Mouse (Mus musculus): ENCODE data around the gene Tbata. TPM values are rescaled to one million over a fixed set of nuclear protein-coding genes. Genes with fewer than 3 reads are reported as not detected.

Gene Tbata
- polyA plus RNA-seq, 1 experiment: not detected

DNA sequence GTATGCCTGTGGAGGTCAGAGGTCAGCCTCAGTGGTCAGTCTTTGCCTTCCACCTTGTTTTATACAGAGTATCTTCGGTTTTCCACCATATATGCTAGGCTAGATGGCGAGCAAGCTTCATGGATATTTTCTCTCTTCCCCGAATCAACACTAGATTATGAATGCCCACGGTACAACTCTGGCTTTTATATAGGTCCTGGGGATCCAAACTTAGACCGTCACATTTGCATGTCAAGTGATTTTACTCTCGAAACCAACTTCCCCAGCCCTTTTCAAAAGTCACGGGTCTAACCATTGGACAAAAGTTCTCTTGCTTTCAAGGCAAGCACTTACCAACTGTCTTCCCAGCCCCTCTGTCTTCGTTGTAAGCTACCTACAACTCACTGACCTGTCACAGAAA is 6.9 kb downstream of the Tbata start:
- H3K36me3 ChIP-seq (replicated peaks; ENCODE audit: low read length): no peaks in the 10 kb centered on the region
- no peaks in the 10 kb centered on the region for H3K9me3 ChIP-seq
- no peak overlapping the region for H3K4me3 ChIP-seq (replicated peaks)
- TF ChIP-seq FLI1 (IDR thresholded peaks at IDR 0.05; ENCODE audit: low read length) (no peak), GATA1 (IDR thresholded peaks at IDR 0.05; ENCODE audit: borderline replicate concordance, low read length) (no peak)
- H3K4me1 ChIP-seq: peaks cover 4% of the 10 kb centered on the region
- peaks cover 79% of the 10 kb centered on the region for H3K27me3 ChIP-seq (replicated peaks)

DNA sequence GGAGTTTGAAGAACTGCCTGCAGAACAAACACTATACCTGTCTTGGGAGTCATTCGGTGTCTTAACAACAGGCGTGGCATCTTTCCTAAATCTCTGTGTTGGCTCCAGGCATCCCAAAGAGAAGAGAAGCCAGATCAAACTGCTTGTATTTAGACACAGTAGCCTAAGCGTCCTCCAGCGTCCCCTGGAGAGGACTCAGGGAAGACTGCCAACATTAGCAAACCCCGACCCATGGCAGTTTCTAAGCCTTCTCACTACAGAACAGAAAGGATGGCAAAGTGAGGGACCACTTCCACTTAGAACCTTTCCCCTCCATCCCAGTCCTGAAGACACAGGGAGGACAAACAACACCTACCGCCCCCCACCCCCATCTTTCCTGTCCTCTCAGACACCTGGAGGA is 8.2 kb downstream of the Tbata start:
- H3K27me3 ChIP-seq (replicated peaks): peaks cover 79% of the 10 kb centered on the region
- H3K4me1 ChIP-seq: peaks cover 4% of the 10 kb centered on the region
- TF ChIP-seq GATA1 (IDR thresholded peaks at IDR 0.05; ENCODE audit: borderline replicate concordance, low read length): no peak
- TF ChIP-seq FLI1 (IDR thresholded peaks at IDR 0.05; ENCODE audit: low read length): no peak
- no peaks in the 10 kb centered on the region for H3K36me3 ChIP-seq (replicated peaks; ENCODE audit: low read length)
- H3K4me3 ChIP-seq (replicated peaks): no peak overlapping the region
- H3K9me3 ChIP-seq: no peaks in the 10 kb centered on the region

DNA sequence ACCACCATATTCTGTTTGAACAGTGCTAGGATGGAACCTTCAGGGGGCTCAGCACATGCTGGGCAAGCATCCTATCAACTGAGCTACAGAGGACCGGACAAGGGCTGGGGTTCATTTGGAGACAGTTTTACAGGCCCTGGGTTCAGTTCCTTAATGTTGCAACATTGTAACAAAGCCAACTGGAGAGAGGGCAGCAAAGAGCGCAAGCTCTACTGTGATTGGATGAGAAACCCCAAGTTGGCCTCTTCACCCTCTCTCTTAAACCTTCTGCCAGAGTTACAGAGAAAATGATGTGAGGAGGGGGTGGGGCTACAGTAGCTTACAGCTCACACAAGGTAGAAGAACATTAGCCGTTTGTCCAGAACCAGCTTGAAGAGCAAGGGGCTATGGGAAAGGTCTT is 15.2 kb downstream of the Tbata start:
- TF ChIP-seq FLI1 (IDR thresholded peaks at IDR 0.05; ENCODE audit: low read length) (no peak), GATA1 (IDR thresholded peaks at IDR 0.05; ENCODE audit: borderline replicate concordance, low read length) (no peak)
- Histone ChIP-seq H3K4me3 (replicated peaks) (no peak overlapping the region), H3K4me1 (peaks cover 21% of the 10 kb centered on the region), H3K9me3 (peaks cover 9% of the 10 kb centered on the region), H3K36me3 (replicated peaks; ENCODE audit: low read length) (no peaks in the 10 kb centered on the region), H3K27me3 (replicated peaks) (peaks cover 69% of the 10 kb centered on the region)

DNA sequence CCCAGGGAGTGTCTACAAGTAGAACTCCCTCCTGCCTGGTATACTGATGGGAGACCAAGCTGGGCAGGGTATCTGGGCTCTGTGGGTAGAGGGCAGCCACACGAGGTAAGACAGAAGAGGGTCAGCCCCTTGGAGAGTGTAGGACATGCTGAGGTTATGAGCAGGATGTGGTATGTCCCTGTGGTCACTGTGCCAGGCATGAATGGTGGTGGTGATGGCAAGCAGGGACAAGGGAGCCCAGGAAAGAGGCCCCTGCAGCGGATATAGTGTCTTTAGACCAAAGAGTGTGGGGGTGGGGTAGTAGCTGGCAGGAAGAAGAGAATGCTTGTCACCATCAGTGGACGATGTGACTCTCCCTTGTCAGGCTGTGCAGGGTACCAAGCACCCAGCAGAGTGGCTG is 16.3 kb downstream of the Tbata start:
- Histone ChIP-seq H3K9me3 (peaks cover 9% of the 10 kb centered on the region), H3K27me3 (replicated peaks) (peaks cover 64% of the 10 kb centered on the region), H3K36me3 (replicated peaks; ENCODE audit: low read length) (no peaks in the 10 kb centered on the region), H3K4me3 (replicated peaks) (peak overlapping the region; percentile 80), H3K4me1 (peaks cover 21% of the 10 kb centered on the region)
- TF ChIP-seq GATA1 (IDR thresholded peaks at IDR 0.05; ENCODE audit: borderline replicate concordance, low read length) (no peak), FLI1 (IDR thresholded peaks at IDR 0.05; ENCODE audit: low read length) (no peak)

DNA sequence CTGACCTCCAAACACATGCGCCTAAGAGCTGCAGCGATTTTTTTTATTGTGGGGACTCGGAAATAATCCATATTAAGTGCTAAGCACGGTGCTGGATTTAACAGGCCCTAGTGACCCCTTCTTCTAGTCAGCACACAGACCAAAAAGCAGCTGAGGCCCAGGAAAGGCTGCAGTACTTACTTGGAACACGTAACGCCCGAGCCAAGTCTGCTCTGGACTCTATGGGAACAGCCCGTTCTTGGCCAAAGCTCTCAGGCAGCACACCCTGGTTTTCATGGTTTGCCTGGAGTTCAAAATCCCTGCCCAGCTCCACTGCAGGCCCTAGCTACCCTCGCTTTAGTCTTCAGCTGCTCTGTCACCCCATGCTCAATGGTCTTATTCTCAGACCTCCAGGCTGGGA is 22.9 kb downstream of the Tbata start:
- Histone ChIP-seq H3K36me3 (replicated peaks; ENCODE audit: low read length) (no peaks in the 10 kb centered on the region), H3K27me3 (replicated peaks) (peaks cover 55% of the 10 kb centered on the region), H3K9me3 (0 out of 2 replicates have a peak, but pooled peaks cover under 1% of the 10 kb centered on the region), H3K4me3 (replicated peaks) (no peak overlapping the region), H3K4me1 (no peaks in the 10 kb centered on the region)
- TF ChIP-seq GATA1 (IDR thresholded peaks at IDR 0.05; ENCODE audit: borderline replicate concordance, low read length): no peak
- TF ChIP-seq FLI1 (IDR thresholded peaks at IDR 0.05; ENCODE audit: low read length): no peak

DNA sequence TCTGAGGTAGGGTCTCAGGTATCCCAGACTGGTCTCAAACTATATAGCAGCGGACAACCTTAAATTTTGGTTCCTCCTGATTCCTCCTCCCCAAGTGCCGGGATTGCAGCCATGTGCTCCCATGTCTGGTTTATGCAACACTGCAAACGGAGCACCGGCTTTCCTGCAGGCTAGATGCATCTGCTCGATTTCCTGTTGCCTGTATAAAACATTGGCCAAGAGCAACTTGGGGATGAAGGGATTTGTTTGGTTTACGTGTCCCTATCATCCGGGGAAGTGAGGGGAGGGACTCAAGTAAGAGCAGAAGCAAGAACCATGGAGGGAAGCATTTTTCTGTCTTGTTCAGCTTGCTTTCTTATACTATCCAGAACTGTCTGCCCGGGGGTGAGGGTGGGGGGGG is 23.5 kb downstream of the Tbata start:
- Histone ChIP-seq H3K4me1 (no peaks in the 10 kb centered on the region), H3K27me3 (replicated peaks) (peaks cover 58% of the 10 kb centered on the region), H3K4me3 (replicated peaks) (no peak overlapping the region), H3K36me3 (replicated peaks; ENCODE audit: low read length) (no peaks in the 10 kb centered on the region), H3K9me3 (no peaks in the 10 kb centered on the region)
- TF ChIP-seq FLI1 (IDR thresholded peaks at IDR 0.05; ENCODE audit: low read length): no peak
- TF ChIP-seq GATA1 (IDR thresholded peaks at IDR 0.05; ENCODE audit: borderline replicate concordance, low read length): no peak

DNA sequence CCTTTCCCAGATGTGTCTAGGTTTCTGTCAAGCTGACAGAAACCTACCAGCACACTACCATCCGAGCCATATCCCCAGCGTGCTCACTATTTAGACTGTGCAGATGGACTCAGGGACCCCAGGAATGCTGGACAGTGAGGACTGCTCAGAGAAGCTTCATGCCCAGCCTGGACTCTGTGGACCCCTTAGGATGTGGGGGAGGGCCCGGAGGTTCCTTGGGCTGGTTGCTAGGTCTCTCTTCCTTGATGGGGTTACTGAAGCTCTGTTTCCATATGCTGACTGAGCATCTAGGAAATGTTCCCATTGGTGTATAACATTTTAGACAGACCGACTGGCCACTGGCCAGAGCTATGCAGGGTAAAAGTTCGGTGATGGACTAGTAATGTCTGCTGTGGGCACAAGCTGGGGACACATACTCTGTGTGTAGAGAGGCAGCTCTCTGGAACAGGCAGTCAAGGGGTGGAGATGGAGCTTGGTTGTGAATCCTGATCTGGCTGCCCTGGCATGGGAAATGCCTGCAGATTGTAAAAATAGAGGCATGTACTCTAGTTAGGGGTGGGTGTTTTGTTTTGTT is 24.1 kb downstream of the Tbata start:
- Histone ChIP-seq H3K4me1 (no peaks in the 10 kb centered on the region), H3K9me3 (no peaks in the 10 kb centered on the region), H3K36me3 (replicated peaks; ENCODE audit: low read length) (no peaks in the 10 kb centered on the region), H3K4me3 (replicated peaks) (no peak overlapping the region), H3K27me3 (replicated peaks) (peaks cover 60% of the 10 kb centered on the region)
- no peak for TF ChIP-seq GATA1 (IDR thresholded peaks at IDR 0.05; ENCODE audit: borderline replicate concordance, low read length)
- no peak for TF ChIP-seq FLI1 (IDR thresholded peaks at IDR 0.05; ENCODE audit: low read length)

DNA sequence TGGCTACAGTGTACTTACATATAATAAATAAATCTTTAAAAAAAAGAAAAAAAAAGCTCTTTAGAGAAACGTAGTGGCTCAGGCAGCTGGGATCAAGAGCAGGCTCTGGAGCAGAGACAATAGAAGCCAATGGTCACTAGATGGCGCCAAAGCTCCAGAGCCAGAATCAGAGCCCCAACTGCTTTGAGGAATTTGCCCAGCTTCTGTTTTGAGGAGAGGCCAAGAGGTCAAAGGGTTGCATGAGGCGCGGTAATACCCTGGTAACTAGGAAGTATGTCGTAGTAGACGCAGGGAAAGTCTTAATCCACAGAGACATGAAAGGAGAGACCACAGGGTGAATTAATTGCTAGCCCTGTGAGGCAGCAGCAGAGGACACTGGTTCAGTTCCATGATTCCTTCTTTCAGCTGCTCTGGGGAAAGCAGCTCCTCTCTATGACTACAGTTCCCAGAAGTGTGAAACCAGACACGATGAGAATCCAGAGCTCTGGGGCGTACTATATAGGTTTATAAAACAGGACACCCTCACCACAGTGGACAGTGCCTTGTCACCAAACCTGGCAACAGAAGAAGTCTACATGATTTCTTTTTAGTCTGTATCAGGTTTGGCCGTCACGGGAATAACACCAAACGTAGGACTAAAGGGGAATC is 27.9 kb downstream of the Tbata start:
- H3K36me3 ChIP-seq (replicated peaks; ENCODE audit: low read length): no peaks in the 10 kb centered on the region
- no peak overlapping the region for H3K4me3 ChIP-seq (replicated peaks)
- no peaks in the 10 kb centered on the region for H3K9me3 ChIP-seq
- TF ChIP-seq FLI1 (IDR thresholded peaks at IDR 0.05; ENCODE audit: low read length) (no peak), GATA1 (IDR thresholded peaks at IDR 0.05; ENCODE audit: borderline replicate concordance, low read length) (no peak)
- peaks cover 8% of the 10 kb centered on the region; the same call in 1 of the 2 replicates for H3K4me1 ChIP-seq
- peaks cover 71% of the 10 kb centered on the region for H3K27me3 ChIP-seq (replicated peaks)

DNA sequence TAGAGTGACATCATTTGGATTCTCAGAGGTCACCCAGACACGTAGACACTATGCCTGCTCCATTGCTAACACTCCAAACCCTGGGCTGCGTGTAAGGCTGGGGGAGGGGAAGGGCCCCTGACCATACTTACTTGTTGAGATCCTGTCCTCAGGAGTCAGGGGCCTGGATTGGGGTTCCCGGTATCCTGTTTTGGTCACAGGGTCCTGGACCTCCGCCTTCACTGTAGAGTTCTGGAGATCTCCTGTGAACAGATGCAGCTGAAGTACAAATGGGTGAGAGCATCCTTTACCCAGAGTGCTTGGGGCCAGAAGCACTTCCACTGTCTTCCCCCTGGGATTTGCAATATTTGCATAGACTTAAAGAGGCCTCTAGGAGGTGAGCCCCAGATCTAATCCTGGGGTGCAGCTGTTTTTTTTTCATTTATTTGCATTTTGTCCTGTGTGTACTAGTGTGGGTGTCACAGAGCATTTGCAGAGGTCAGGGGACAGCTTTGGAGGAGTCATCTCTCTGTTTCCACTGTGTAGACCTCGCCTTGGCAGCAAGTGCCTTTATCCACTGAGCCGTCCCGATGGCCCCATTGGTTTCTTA is 28.6 kb downstream of the Tbata start:
- H3K4me3 ChIP-seq (replicated peaks): no peak overlapping the region
- TF ChIP-seq FLI1 (IDR thresholded peaks at IDR 0.05; ENCODE audit: low read length): no peak
- TF ChIP-seq GATA1 (IDR thresholded peaks at IDR 0.05; ENCODE audit: borderline replicate concordance, low read length): no peak
- no peaks in the 10 kb centered on the region for H3K36me3 ChIP-seq (replicated peaks; ENCODE audit: low read length)
- H3K4me1 ChIP-seq: peaks cover 8% of the 10 kb centered on the region; the same call in 1 of the 2 replicates
- H3K27me3 ChIP-seq (replicated peaks): peaks cover 72% of the 10 kb centered on the region
- no peaks in the 10 kb centered on the region for H3K9me3 ChIP-seq

DNA sequence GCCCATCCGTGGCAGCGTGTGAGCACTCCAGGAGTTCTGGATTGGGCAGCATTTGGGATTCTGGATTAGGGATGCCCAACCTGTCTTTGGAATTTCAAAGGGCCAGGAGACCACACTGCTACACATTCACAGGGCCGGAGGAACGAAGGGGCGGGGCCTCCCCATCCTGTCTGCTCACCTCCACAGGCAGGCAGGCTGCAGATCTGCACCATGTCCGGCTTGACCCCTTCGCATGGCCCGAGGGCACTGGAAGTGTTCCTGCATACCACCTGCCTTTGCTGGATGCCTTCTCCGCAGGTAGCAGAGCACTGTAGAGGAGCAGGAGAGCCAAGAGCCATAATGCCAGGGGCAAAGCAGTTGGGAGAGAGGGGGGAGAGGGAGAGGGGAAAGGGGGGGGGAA is 29.2 kb downstream of the Tbata start:
- H3K4me1 ChIP-seq: peaks cover 8% of the 10 kb centered on the region; the same call in 1 of the 2 replicates
- no peak for TF ChIP-seq FLI1 (IDR thresholded peaks at IDR 0.05; ENCODE audit: low read length)
- TF ChIP-seq GATA1 (IDR thresholded peaks at IDR 0.05; ENCODE audit: borderline replicate concordance, low read length): no peak
- no peaks in the 10 kb centered on the region for H3K36me3 ChIP-seq (replicated peaks; ENCODE audit: low read length)

More for the DNA sequence above, 29.2 kb downstream of the Tbata start:
- Histone ChIP-seq H3K27me3 (replicated peaks) (peaks cover 74% of the 10 kb centered on the region), H3K4me3 (replicated peaks) (peak overlapping the region; percentile 23), H3K9me3 (no peaks in the 10 kb centered on the region)

Measured in megakaryocyte, embryonic 14.5 days (primary cell).